Mouse (Mus musculus): ENCODE measurements around the gene Hic1. TPM values are rescaled to one million over a fixed set of nuclear protein-coding genes. Genes with fewer than 3 reads are reported as not detected.

The Hic1 gene
- polyA plus RNA-seq, 1 experiment from 2014 or later, result 14.5 TPM

- no peak overlapping the region for H3K4me2 ChIP-seq (ENCODE audit: low read length)
- peaks cover 4% of the 10 kb centered on the region for H3K27me3 ChIP-seq (replicated peaks; ENCODE audit: control insufficient read depth, insufficient read depth, low read length)
- H3K36me3 ChIP-seq (ENCODE audit: control insufficient read depth, insufficient read depth, low read length), result peaks cover 65% of the 10 kb centered on the region
- H3K27ac ChIP-seq (ENCODE audit: low read depth), result peak overlapping the region; percentile 81
- H3K4me3 ChIP-seq (ENCODE audit: low read depth, low read length), result no peak overlapping the region
- H3K4me1 ChIP-seq (replicated peaks; ENCODE audit: control insufficient read depth, insufficient read depth, low read length), result peaks cover 44% of the 10 kb centered on the region
- DNase-seq (ENCODE audit: low spot score), result no peak
- ATAC-seq (replicated peaks; ENCODE audit: low FRiP score, low TSS enrichment, low read depth), result no peak
- WGBS, result 43% methylated on average over 7 of the region's 7 CpGs
- no peak overlapping the region for H3K9ac ChIP-seq (ENCODE audit: low read length)
- no peaks in the 10 kb centered on the region for H3K9me3 ChIP-seq (ENCODE audit: control insufficient read depth, low read length)
Measured at GRCm38 (mm10) chr11:75160954-75161353, 8.4 kb downstream of the Hic1 start.

DNA sequence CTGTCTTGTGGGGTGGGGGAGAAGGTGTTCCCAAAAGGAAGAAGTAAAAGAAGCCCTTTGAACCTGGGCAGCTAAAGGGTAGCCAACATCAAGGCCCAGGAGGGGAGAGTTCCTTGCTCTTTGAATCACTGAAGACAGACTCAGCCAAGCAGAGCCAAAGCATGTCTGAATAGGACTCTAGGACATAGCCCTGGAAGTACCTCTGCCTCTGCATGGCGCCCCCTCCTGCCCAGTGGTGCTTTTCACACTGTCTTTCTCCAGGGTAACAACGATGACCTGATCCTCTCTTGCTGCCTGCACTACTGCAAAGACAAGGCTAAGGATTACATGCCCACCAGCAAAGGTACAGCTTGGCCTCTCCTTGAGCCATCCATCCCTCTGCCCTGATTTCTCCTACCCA lies 9.8 kb downstream of the Hic1 start:
- 65% methylated on average over 2 of the region's 2 CpGs for WGBS
- no peak overlapping the region for H3K4me2 ChIP-seq (ENCODE audit: low read length)
- no peak for ATAC-seq (replicated peaks; ENCODE audit: low FRiP score, low TSS enrichment, low read depth)
- H3K27ac ChIP-seq (ENCODE audit: low read depth), result peak overlapping the region; percentile 81; the same call in 1 of the 2 replicates
- no peaks in the 10 kb centered on the region for H3K9me3 ChIP-seq (ENCODE audit: control insufficient read depth, low read length)
- no peak overlapping the region for H3K9ac ChIP-seq (ENCODE audit: low read length)
- H3K4me1 ChIP-seq (replicated peaks; ENCODE audit: control insufficient read depth, insufficient read depth, low read length), result peaks cover 47% of the 10 kb centered on the region
- H3K27me3 ChIP-seq (replicated peaks; ENCODE audit: control insufficient read depth, insufficient read depth, low read length), result no peaks in the 10 kb centered on the region; the same call in 1 of the 2 replicates
- no peak for DNase-seq (ENCODE audit: low spot score)
- H3K36me3 ChIP-seq (ENCODE audit: control insufficient read depth, insufficient read depth, low read length), result peaks cover 51% of the 10 kb centered on the region
- H3K4me3 ChIP-seq (ENCODE audit: low read depth, low read length), result no peak overlapping the region

DNA sequence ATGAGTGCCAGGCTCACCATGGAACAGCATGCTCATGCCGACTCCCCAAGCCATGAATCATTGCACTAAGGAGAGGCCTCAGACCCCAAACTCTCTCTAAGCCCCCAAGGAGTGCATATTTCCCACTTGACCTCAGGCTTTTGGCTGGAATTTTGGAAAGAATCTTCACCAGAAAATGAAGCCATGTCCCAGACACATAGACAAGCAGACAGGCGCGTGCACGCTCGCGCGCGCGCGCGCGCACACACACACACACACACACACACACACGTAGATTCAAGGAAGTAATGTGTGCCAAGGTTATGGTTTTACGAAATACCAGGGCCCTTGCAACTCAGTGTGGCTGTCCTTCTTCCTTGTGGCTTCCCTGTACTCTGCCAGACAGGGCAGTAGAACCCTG lies 10.9 kb downstream of the Hic1 start:
- H3K4me2 ChIP-seq (ENCODE audit: low read length), result no peak overlapping the region
- no peak for ATAC-seq (replicated peaks; ENCODE audit: low FRiP score, low TSS enrichment, low read depth)
- H3K9ac ChIP-seq (ENCODE audit: low read length), result no peak overlapping the region
- peaks cover 48% of the 10 kb centered on the region for H3K4me1 ChIP-seq (replicated peaks; ENCODE audit: control insufficient read depth, insufficient read depth, low read length)
- no peaks in the 10 kb centered on the region for H3K9me3 ChIP-seq (ENCODE audit: control insufficient read depth, low read length)
- WGBS, result 84% methylated on average over 14 of the region's 14 CpGs
- peak overlapping the region; percentile 38; the same call in 1 of the 2 replicates for H3K27ac ChIP-seq (ENCODE audit: low read depth)
- no peak overlapping the region for H3K4me3 ChIP-seq (ENCODE audit: low read depth, low read length)
- no peak for DNase-seq (ENCODE audit: low spot score)
- H3K27me3 ChIP-seq (replicated peaks; ENCODE audit: control insufficient read depth, insufficient read depth, low read length), result no peaks in the 10 kb centered on the region
- peaks cover 41% of the 10 kb centered on the region for H3K36me3 ChIP-seq (ENCODE audit: control insufficient read depth, insufficient read depth, low read length)

DNA sequence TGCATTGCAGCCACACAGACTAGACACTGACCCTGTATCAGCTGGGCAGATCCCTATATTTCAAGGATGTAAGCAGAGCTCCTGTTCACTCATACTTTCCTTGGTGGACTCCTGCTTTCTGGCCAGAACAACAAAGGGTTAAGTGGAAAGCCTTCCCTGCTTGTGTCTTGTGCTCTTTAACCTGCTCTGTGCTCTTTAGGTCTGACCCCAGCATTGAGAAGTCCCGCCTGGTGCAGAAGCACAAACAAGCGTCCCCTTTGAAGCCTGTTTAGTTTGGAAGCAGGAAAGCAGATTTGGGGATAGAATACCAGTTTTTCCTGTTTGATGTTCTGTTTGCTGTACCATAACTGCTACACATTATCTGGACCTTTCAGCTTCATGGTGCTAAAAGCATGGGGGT lies 11.4 kb downstream of the Hic1 start:
- no peak for DNase-seq (ENCODE audit: low spot score)
- WGBS, result 24% methylated on average over 2 of the region's 2 CpGs
- no peaks in the 10 kb centered on the region for H3K9me3 ChIP-seq (ENCODE audit: control insufficient read depth, low read length)
- H3K4me2 ChIP-seq (ENCODE audit: low read length), result no peak overlapping the region
- H3K9ac ChIP-seq (ENCODE audit: low read length), result no peak overlapping the region
- no peak for ATAC-seq (replicated peaks; ENCODE audit: low FRiP score, low TSS enrichment, low read depth)
- H3K4me3 ChIP-seq (ENCODE audit: low read depth, low read length), result no peak overlapping the region
- H3K4me1 ChIP-seq (replicated peaks; ENCODE audit: control insufficient read depth, insufficient read depth, low read length), result peaks cover 45% of the 10 kb centered on the region
- H3K27me3 ChIP-seq (replicated peaks; ENCODE audit: control insufficient read depth, insufficient read depth, low read length), result no peaks in the 10 kb centered on the region
- H3K36me3 ChIP-seq (ENCODE audit: control insufficient read depth, insufficient read depth, low read length), result peaks cover 36% of the 10 kb centered on the region
- H3K27ac ChIP-seq (ENCODE audit: low read depth), result peak overlapping the region; percentile 38; the same call in 1 of the 2 replicates

- Histone ChIP-seq H3K27ac (ENCODE audit: low read depth) (no peak overlapping the region), H3K4me3 (ENCODE audit: low read depth, low read length) (no peak overlapping the region), H3K9me3 (ENCODE audit: control insufficient read depth, low read length) (no peaks in the 10 kb centered on the region), H3K9ac (ENCODE audit: low read length) (no peak overlapping the region), H3K36me3 (ENCODE audit: control insufficient read depth, insufficient read depth, low read length) (peaks cover 27% of the 10 kb centered on the region), H3K4me1 (replicated peaks; ENCODE audit: control insufficient read depth, insufficient read depth, low read length) (peaks cover 43% of the 10 kb centered on the region), H3K4me2 (ENCODE audit: low read length) (no peak overlapping the region), H3K27me3 (replicated peaks; ENCODE audit: control insufficient read depth, insufficient read depth, low read length) (no peaks in the 10 kb centered on the region)
- WGBS, result 57% methylated on average over 4 of the region's 4 CpGs
- ATAC-seq (replicated peaks; ENCODE audit: low FRiP score, low TSS enrichment, low read depth), result no peak
- DNase-seq (ENCODE audit: low spot score), result no peak
Measured at GRCm38 (mm10) chr11:75157037-75157436, 12.3 kb downstream of the Hic1 start.

- H3K36me3 ChIP-seq (ENCODE audit: control insufficient read depth, insufficient read depth, low read length), result peaks cover 26% of the 10 kb centered on the region
- H3K4me2 ChIP-seq (ENCODE audit: low read length), result no peak overlapping the region
- WGBS, result 29% methylated on average over 5 of the region's 5 CpGs
- H3K9ac ChIP-seq (ENCODE audit: low read length), result no peak overlapping the region
- no peak overlapping the region for H3K4me3 ChIP-seq (ENCODE audit: low read depth, low read length)
- peak overlapping the region; percentile 43; the same call in 1 of the 2 replicates for H3K27ac ChIP-seq (ENCODE audit: low read depth)
- peaks cover 39% of the 10 kb centered on the region for H3K4me1 ChIP-seq (replicated peaks; ENCODE audit: control insufficient read depth, insufficient read depth, low read length)
- no peaks in the 10 kb centered on the region for H3K27me3 ChIP-seq (replicated peaks; ENCODE audit: control insufficient read depth, insufficient read depth, low read length)
- ATAC-seq (replicated peaks; ENCODE audit: low FRiP score, low TSS enrichment, low read depth) (no peak), DNase-seq (ENCODE audit: low spot score) (no peak)
- H3K9me3 ChIP-seq (ENCODE audit: control insufficient read depth, low read length), result no peaks in the 10 kb centered on the region
Measured at GRCm38 (mm10) chr11:75156416-75156815, 12.9 kb downstream of the Hic1 start.

DNA sequence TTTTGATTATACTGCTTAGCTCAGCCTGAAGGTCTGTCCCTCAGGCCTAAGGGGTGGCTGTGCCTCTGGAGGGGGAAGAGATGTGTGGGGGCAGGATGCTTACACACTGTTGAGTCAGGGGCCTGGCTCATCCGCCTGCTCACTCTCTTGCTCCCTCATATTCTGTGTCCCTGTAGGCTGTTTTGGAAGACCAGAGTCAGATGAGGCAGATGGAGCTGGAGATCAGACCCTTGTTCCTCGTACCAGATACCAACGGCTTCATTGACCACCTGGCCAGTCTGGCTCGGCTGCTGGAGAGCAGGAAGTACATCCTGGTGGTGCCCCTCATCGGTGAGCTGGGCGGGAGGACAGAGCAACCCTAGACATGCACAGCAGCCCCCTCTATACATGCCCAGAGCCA lies 13.3 kb downstream of the Hic1 start:
- H3K27me3 ChIP-seq (replicated peaks; ENCODE audit: control insufficient read depth, insufficient read depth, low read length), result no peaks in the 10 kb centered on the region
- peak; percentile 47 for DNase-seq (ENCODE audit: low spot score)
- peak overlapping the region; percentile 43; the same call in 1 of the 2 replicates for H3K27ac ChIP-seq (ENCODE audit: low read depth)

DNA sequence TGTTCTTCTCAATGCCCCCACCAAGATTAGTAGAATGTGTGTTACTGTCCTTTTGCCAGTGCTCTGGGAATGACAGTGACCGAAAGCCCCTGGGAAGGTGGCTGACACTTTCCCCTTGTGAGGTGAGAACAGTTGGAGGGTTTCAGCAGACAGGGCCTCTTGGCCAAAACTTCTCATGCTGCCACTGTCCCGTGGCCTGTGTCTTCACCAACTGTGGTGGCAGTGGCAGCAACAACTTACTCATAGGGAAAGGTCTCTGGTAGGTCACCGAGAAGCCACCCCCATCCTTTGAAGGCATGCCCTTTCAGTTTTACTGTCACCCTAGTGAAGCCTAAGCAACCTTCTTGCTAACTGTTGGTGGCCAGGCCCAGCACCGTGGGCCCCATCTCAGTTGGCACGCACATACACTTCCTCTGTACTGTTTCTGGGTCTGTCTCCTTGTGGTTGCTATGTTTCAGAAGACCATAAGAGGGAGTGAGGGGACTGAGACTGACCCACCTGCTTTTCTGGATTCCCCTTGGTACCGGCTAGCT lies 15.2 kb downstream of the Hic1 start:
- H3K4me2 ChIP-seq (ENCODE audit: low read length), result no peak overlapping the region
- H3K27ac ChIP-seq (ENCODE audit: low read depth), result no peak overlapping the region
- no peak overlapping the region for H3K4me3 ChIP-seq (ENCODE audit: low read depth, low read length)
- DNase-seq (ENCODE audit: low spot score), result no peak
- peaks cover 16% of the 10 kb centered on the region for H3K36me3 ChIP-seq (ENCODE audit: control insufficient read depth, insufficient read depth, low read length)
- no peaks in the 10 kb centered on the region for H3K27me3 ChIP-seq (replicated peaks; ENCODE audit: control insufficient read depth, insufficient read depth, low read length)
- no peaks in the 10 kb centered on the region for H3K9me3 ChIP-seq (ENCODE audit: control insufficient read depth, low read length)
- no peak; the same call in 1 of the 2 replicates for ATAC-seq (replicated peaks; ENCODE audit: low FRiP score, low TSS enrichment, low read depth)
- 66% methylated on average over 6 of the region's 6 CpGs for WGBS
- no peak overlapping the region for H3K9ac ChIP-seq (ENCODE audit: low read length)
- peaks cover 33% of the 10 kb centered on the region for H3K4me1 ChIP-seq (replicated peaks; ENCODE audit: control insufficient read depth, insufficient read depth, low read length)

More for the DNA sequence above, 13.3 kb downstream of the Hic1 start:
- peaks cover 24% of the 10 kb centered on the region for H3K36me3 ChIP-seq (ENCODE audit: control insufficient read depth, insufficient read depth, low read length)
- H3K9me3 ChIP-seq (ENCODE audit: control insufficient read depth, low read length), result no peaks in the 10 kb centered on the region
- no peak overlapping the region for H3K4me3 ChIP-seq (ENCODE audit: low read depth, low read length)
- H3K9ac ChIP-seq (ENCODE audit: low read length), result no peak overlapping the region
- H3K4me1 ChIP-seq (replicated peaks; ENCODE audit: control insufficient read depth, insufficient read depth, low read length), result peaks cover 39% of the 10 kb centered on the region
- ATAC-seq (replicated peaks; ENCODE audit: low FRiP score, low TSS enrichment, low read depth), result no peak
- no peak overlapping the region for H3K4me2 ChIP-seq (ENCODE audit: low read length)
- WGBS, result 36% methylated on average over 6 of the region's 6 CpGs

Measured in intestine, embryonic 14.5 days (tissue).